Mouse (Mus musculus) cerebellum, adult 2 months (tissue): ENCODE data around the gene Mtmr1. TPM values are rescaled to one million over a fixed set of nuclear protein-coding genes. Genes with fewer than 3 reads are reported as not detected.
"Not testable (repeated sequence)": the region's sequence is repeated elsewhere in the genome, so short reads cannot be mapped to it uniquely, and the experiment has no call there.

ENCODE experiments used
- DNase-seq, 2 experiments: peaks; one replicate each; pipeline ENCODE4 v3.0.0; 2021
- H3K27ac ChIP-seq: fragments of 200-500 bp; 2 replicates; pipeline ENCODE4 v1.5.1; 2012; ENCODE audit warnings: low read length, control low read depth, inconsistent platforms; ENCODE audit not compliant: insufficient read depth
- H3K27me3 ChIP-seq: fragments of 200-500 bp; 2 replicates; pipeline ENCODE4 v1.6.1; 2012; ENCODE audit warnings: inconsistent platforms, mild to moderate bottlenecking, low read length, moderate library complexity; ENCODE audit not compliant: control insufficient read depth, insufficient read depth
- H3K4me1 ChIP-seq: fragments of 200-500 bp; 2 replicates; pipeline ENCODE4 v1.6.1; 2011; ENCODE audit warnings: low read length; ENCODE audit not compliant: control insufficient read depth, insufficient read depth
- H3K4me3 ChIP-seq: fragments of 200-500 bp; replicated peaks from 2 replicates; pipeline ENCODE3; 2011; ENCODE audit warnings: mild to moderate bottlenecking, low read depth, low read length, control low read depth; ENCODE audit not compliant: insufficient read depth
- CTCF ChIP-seq: fragments of 200-500 bp; IDR thresholded peaks from 2 replicates; pipeline ENCODE4 v1.5.1; 2011; ENCODE audit warnings: low read depth, mild to moderate bottlenecking, control low read depth, low read length, moderate library complexity, borderline replicate concordance; ENCODE audit not compliant: insufficient read depth
- POLR2A ChIP-seq: fragments of 200-500 bp; IDR thresholded peaks from 2 replicates; pipeline ENCODE4 v1.6.1; 2011; ENCODE audit warnings: low read length, control low read depth, borderline replicate concordance; ENCODE audit not compliant: insufficient read depth
- WGBS: fragments of 180-500 bp; shearing (Covaris S2); methylation state at CpG from one replicate; pipeline ENCODE4 v1.1.7; 2018; 5-methylcytosine and 5-hydroxymethylcytosine counted together
- polyA plus RNA-seq: library from polyadenylated mRNA; depleted of rRNA; stranded (reverse); fragments of >200 nt; gene quantifications from 2 replicates; pipeline ENCODE4 v1.2.3, GENCODE M21; 2012; rRNA removed

Gene Mtmr1
- 26.7 and 28.6 TPM in 2 replicates for polyA plus RNA-seq

GRCm38 (mm10) chrX:71364554-71364991 lies at the start of gene Mtmr1:
Mtmr1 (plus strand) TSS chrX:71364760.
- H3K27ac ChIP-seq: peak within 1 kb of the TSS; percentile 91
- H3K27me3 ChIP-seq: no peaks in the 10 kb centered on the region
- WGBS: 18% methylated on average over 36 of the region's 47 CpGs
- peak within 1 kb of the TSS; percentile 70 for H3K4me3 ChIP-seq
- TF ChIP-seq POLR2A: 0 out of 2 replicates have a peak, but pooled peaks have one; percentile 32
- no peak for TF ChIP-seq CTCF
- H3K4me1 ChIP-seq: 0 out of 2 replicates have a peak, but pooled peaks cover 2% of the 10 kb centered on the region
- DNase-seq: peak; percentile 86

GRCm38 (mm10) chrX:71352033-71352432 lies 12.5 kb upstream of the Mtmr1 start:
- 87% methylated on average over 1 of the region's 1 CpGs for WGBS
- DNase-seq: no peak
- TF ChIP-seq CTCF: no peak
- no peak for TF ChIP-seq POLR2A
- no peaks in the 10 kb centered on the region for H3K27me3 ChIP-seq
- no peak overlapping the region for H3K27ac ChIP-seq
- no peaks in the 10 kb centered on the region for H3K4me1 ChIP-seq
- no peak overlapping the region for H3K4me3 ChIP-seq

- H3K4me3 ChIP-seq: no peak overlapping the region
- no peak overlapping the region for H3K27ac ChIP-seq
- no peak for DNase-seq
- no peaks in the 10 kb centered on the region for H3K27me3 ChIP-seq
- TF ChIP-seq CTCF (no peak), POLR2A (no peak)
- 80% methylated on average over 1 of the region's 1 CpGs for WGBS
- H3K4me1 ChIP-seq: no peaks in the 10 kb centered on the region
Observed at GRCm38 (mm10) chrX:71355331-71355730, 9.2 kb upstream of the Mtmr1 start.

GRCm38 (mm10) chrX:71361793-71362192 lies 2.8 kb upstream of the Mtmr1 start:
- WGBS: 94% methylated on average over 10 of the region's 10 CpGs
- not testable (repeated sequence) for H3K27ac ChIP-seq, H3K27me3 ChIP-seq, H3K4me1 ChIP-seq, H3K4me3 ChIP-seq, DNase-seq

GRCm38 (mm10) chrX:71364062-71364461 lies 498 bp upstream of the Mtmr1 start:
- H3K27ac ChIP-seq: peak overlapping the region; percentile 38; the same call in 1 of the 2 replicates

GRCm38 (mm10) chrX:71365011-71365410 lies 451 bp downstream of the Mtmr1 start:
- WGBS: 8% methylated on average over 18 of the region's 20 CpGs
- H3K4me3 ChIP-seq: peak overlapping the region; percentile 70
- DNase-seq: peak; percentile 62 to 65
- TF ChIP-seq CTCF: no peak
- H3K27me3 ChIP-seq: no peaks in the 10 kb centered on the region
- H3K4me1 ChIP-seq: 0 out of 2 replicates have a peak, but pooled peaks cover 2% of the 10 kb centered on the region
- H3K27ac ChIP-seq: peak overlapping the region; percentile 91

More at GRCm38 (mm10) chrX:71364062-71364461, 498 bp upstream of the Mtmr1 start:
- WGBS: 38% methylated on average over 5 of the region's 5 CpGs
- no peak for DNase-seq
- Histone ChIP-seq H3K27me3 (no peaks in the 10 kb centered on the region), H3K4me1 (0 out of 2 replicates have a peak, but pooled peaks cover 2% of the 10 kb centered on the region), H3K4me3 (peak overlapping the region; percentile 31)
- TF ChIP-seq CTCF (no peak), POLR2A (no peak)

- no peak overlapping the region for H3K27ac ChIP-seq
- H3K27me3 ChIP-seq: no peaks in the 10 kb centered on the region
- 25% methylated on average over 3 of the region's 3 CpGs for WGBS
- TF ChIP-seq CTCF (no peak), POLR2A (no peak)
- H3K4me3 ChIP-seq: peak overlapping the region; percentile 70
- DNase-seq: no peak
- H3K4me1 ChIP-seq: 0 out of 2 replicates have a peak, but pooled peaks cover 2% of the 10 kb centered on the region
Observed at GRCm38 (mm10) chrX:71365510-71365909, 950 bp downstream of the Mtmr1 start.

- no peak for TF ChIP-seq POLR2A
- no peak for TF ChIP-seq CTCF
Observed at GRCm38 (mm10) chrX:71366973-71367372, 2.4 kb downstream of the Mtmr1 start.

More at GRCm38 (mm10) chrX:71366973-71367372, 2.4 kb downstream of the Mtmr1 start:
- Histone ChIP-seq H3K4me1 (0 out of 2 replicates have a peak, but pooled peaks cover 2% of the 10 kb centered on the region), H3K4me3 (no peak overlapping the region), H3K27me3 (no peaks in the 10 kb centered on the region), H3K27ac (no peak overlapping the region)
- DNase-seq: no peak
